Comparison of ENCODE assay signal across 8 mouse cellular contexts in genomic region chr10:40882333-40882732, GRCm38 (mm10). TPM values are rescaled to one million over a fixed set of nuclear protein-coding genes. Genes with fewer than 3 reads are reported as not detected.
DNase-seq lines count a peak whose midpoint lies in the region; ATAC-seq lines count a peak whose summit lies in the region.

No protein-coding gene starts in this region.

- H3K36me3 ChIP-seq in lung, embryonic 16.5 days (ENCODE audit: control insufficient read depth, insufficient read depth, low read length): 0 out of 2 replicates have a peak, but pooled peaks cover 2% of the 10 kb centered on the region
- H3K36me3 ChIP-seq in forebrain, embryonic 11.5 days (ENCODE audit: control insufficient read depth, insufficient read depth, low read length): no peaks in the 10 kb centered on the region
- H3K36me3 ChIP-seq in limb, embryonic 15.5 days: no peaks in the 10 kb centered on the region
- 0 out of 2 replicates have a peak, but pooled peaks cover 2% of the 10 kb centered on the region for H3K36me3 ChIP-seq in splenic B cell, adult 2 months (ENCODE audit: control insufficient read depth, insufficient read depth, low read length, poor library complexity, severe bottlenecking)

- H3K27ac ChIP-seq in lung, embryonic 16.5 days (ENCODE audit: low read length): peak overlapping the region; percentile 72
- H3K27ac ChIP-seq in forebrain, embryonic 11.5 days (ENCODE audit: low read depth, low read length): peak overlapping the region; percentile 1; the same call in 1 of the 2 replicates
- peak overlapping the region; percentile 84 for H3K27ac ChIP-seq in limb, embryonic 15.5 days

- no peak for DNase-seq in lung, postnatal 10 days
- no peak for DNase-seq in forebrain, embryonic 11.5 days (ENCODE audit: low spot score)
- DNase-seq in splenic B cell, adult 2 months (ENCODE audit: low read depth, low spot score): peak; percentile 16
- no peak for DNase-seq in MN1 (ENCODE audit: low spot score)
- no peak for DNase-seq in spleen, postnatal 4 days (ENCODE audit: low spot score in 2 of 2)
- no peak for DNase-seq in ovary, postnatal 36 days (ENCODE audit: low spot score)

- peak overlapping the region; percentile 50 for H3K4me2 ChIP-seq in lung, embryonic 16.5 days (ENCODE audit: low read depth, low read length)
- peak overlapping the region; percentile 52 for H3K4me2 ChIP-seq in forebrain, embryonic 11.5 days (ENCODE audit: low read depth, low read length, severe bottlenecking)
- H3K4me2 ChIP-seq in limb, embryonic 15.5 days: peak overlapping the region; percentile 84

- H3K9ac ChIP-seq in lung, embryonic 16.5 days (ENCODE audit: low read length): peak overlapping the region; percentile 92
- peak overlapping the region; percentile 63 for H3K9ac ChIP-seq in forebrain, embryonic 11.5 days (ENCODE audit: low read length)
- peak overlapping the region; percentile 78 for H3K9ac ChIP-seq in limb, embryonic 15.5 days

- H3K9me3 ChIP-seq in lung, embryonic 16.5 days (ENCODE audit: control insufficient read depth, low read length): no peaks in the 10 kb centered on the region
- no peaks in the 10 kb centered on the region for H3K9me3 ChIP-seq in forebrain, embryonic 11.5 days (ENCODE audit: control insufficient read depth, low read length)
- no peaks in the 10 kb centered on the region for H3K9me3 ChIP-seq in limb, embryonic 15.5 days

- no peak for ATAC-seq in lung, embryonic 16.5 days (ENCODE audit: low read depth)
- no peak for ATAC-seq in forebrain, embryonic 11.5 days (replicated peaks; ENCODE audit: low FRiP score)
- no peak for ATAC-seq in limb, embryonic 15.5 days (ENCODE audit: insufficient number of reproducible peaks, low FRiP score, low TSS enrichment, low read depth)

- 13% methylated on average over 9 of the region's 9 CpGs for WGBS in lung, embryonic 16.5 days
- WGBS in forebrain, embryonic 11.5 days: 17% methylated on average over 9 of the region's 9 CpGs
- WGBS in limb, embryonic 15.5 days: 11% methylated on average over 9 of the region's 9 CpGs

- H3K4me1 ChIP-seq in lung, embryonic 16.5 days (replicated peaks; ENCODE audit: control insufficient read depth, insufficient read depth, low read length): peaks cover 7% of the 10 kb centered on the region
- no peaks in the 10 kb centered on the region for H3K4me1 ChIP-seq in forebrain, embryonic 11.5 days (replicated peaks; ENCODE audit: control insufficient read depth, insufficient read depth, low read length)
- H3K4me1 ChIP-seq in limb, embryonic 15.5 days: peaks cover 13% of the 10 kb centered on the region

- peak overlapping the region; percentile 90 for H3K4me3 ChIP-seq in lung, embryonic 16.5 days (ENCODE audit: low read length)
- H3K4me3 ChIP-seq in forebrain, embryonic 11.5 days (ENCODE audit: low read depth, low read length): peak overlapping the region; percentile 95
- H3K4me3 ChIP-seq in limb, embryonic 15.5 days: peak overlapping the region; percentile 75

- H3K27me3 ChIP-seq in lung, embryonic 16.5 days (ENCODE audit: control insufficient read depth, insufficient read depth, low read depth, low read length): no peaks in the 10 kb centered on the region
- no peaks in the 10 kb centered on the region for H3K27me3 ChIP-seq in forebrain, embryonic 11.5 days (ENCODE audit: control insufficient read depth, insufficient read depth, low read length)
- no peaks in the 10 kb centered on the region for H3K27me3 ChIP-seq in limb, embryonic 15.5 days
- peaks cover 4% of the 10 kb centered on the region; the same call in 1 of the 2 replicates for H3K27me3 ChIP-seq in splenic B cell, adult 2 months (ENCODE audit: control insufficient read depth, insufficient read depth, low read length, poor library complexity, severe bottlenecking)

RNA-seq across cellular contexts. Expression of gene Cdc40, which starts 0.8 kb away (rescaled TPM):
- polyA plus RNA-seq in lung, embryonic 16.5 days (2015; fragmentation: Nextera tagmentation; extraction: Ambion mirVana): 32.8 and 33.6 TPM in 2 replicates
- polyA plus RNA-seq in forebrain, embryonic 11.5 days (2014; fragmentation: Nextera tagmentation; extraction: Ambion mirVana): 39.0 and 41.5 TPM in 2 replicates
- polyA plus RNA-seq in limb, embryonic 15.5 days (2015; fragmentation: Nextera tagmentation; extraction: Ambion mirVana): 27.4 and 28.6 TPM in 2 replicates

RNA-seq across cellular contexts. Expression of gene Wasf1, which starts 0.9 kb away (rescaled TPM):
- polyA plus RNA-seq in lung, embryonic 16.5 days (2015; fragmentation: Nextera tagmentation; extraction: Ambion mirVana): 8.0 and 9.8 TPM in 2 replicates
- 67.9 and 81.3 TPM in 2 replicates for polyA plus RNA-seq in forebrain, embryonic 11.5 days (2014; fragmentation: Nextera tagmentation; extraction: Ambion mirVana)
- polyA plus RNA-seq in limb, embryonic 15.5 days (2015; fragmentation: Nextera tagmentation; extraction: Ambion mirVana): 13.5 and 14.0 TPM in 2 replicates

Comparison
In these comparisons a context has a peak if more than half of its experiments do, and no peak if none do; other contexts are left out.
1. H3K27ac ChIP-seq: peak in every context shown above with its lines; median percentile 84 in limb, embryonic 15.5 days; 72 in lung, embryonic 16.5 days; 1 in forebrain, embryonic 11.5 days.